Mouse (Mus musculus) cerebellum, postnatal 25 days (tissue): Measurements from ENCODE around the gene Olfr419.

ENCODE experiments used
- DNase-seq, 2 experiments: peaks; one replicate each; pipeline ENCODE4 v3.0.0; 2021; ENCODE audit warnings: mixed read lengths in 2 of 2

Olfr419 gene

GRCm38 (mm10) chr1:174251961-174252360 lies at the start of gene Olfr419:
Olfr419 (minus strand) TSS chr1:174252061.
- DNase-seq, result no peak

DNA sequence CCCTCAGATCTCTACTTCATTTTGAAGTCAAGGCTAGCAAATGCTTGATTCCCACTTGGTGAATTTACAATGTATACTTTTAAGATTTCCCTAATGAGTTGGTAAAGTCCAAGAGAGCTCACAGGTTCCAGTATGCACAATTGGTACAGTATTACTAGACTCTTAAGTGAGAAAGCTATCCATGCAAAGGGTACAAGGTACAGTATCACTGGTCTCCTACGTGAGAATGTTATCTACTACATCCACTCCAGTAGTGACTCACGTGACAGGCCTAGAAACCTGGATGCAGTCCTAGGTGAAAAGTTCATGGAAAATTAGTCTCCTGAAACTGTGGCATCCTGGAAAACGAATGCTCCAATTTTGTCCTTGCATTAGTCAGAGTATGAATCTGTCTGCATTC lies 18.8 kb upstream of the Olfr419 start:
- no peak for DNase-seq

GRCm38 (mm10) chr1:174269162-174269561 lies 17.3 kb upstream of the Olfr419 start:
- no peak for DNase-seq

- DNase-seq, result no peak
Observed at GRCm38 (mm10) chr1:174267816-174268215, 16.0 kb upstream of the Olfr419 start.

DNA sequence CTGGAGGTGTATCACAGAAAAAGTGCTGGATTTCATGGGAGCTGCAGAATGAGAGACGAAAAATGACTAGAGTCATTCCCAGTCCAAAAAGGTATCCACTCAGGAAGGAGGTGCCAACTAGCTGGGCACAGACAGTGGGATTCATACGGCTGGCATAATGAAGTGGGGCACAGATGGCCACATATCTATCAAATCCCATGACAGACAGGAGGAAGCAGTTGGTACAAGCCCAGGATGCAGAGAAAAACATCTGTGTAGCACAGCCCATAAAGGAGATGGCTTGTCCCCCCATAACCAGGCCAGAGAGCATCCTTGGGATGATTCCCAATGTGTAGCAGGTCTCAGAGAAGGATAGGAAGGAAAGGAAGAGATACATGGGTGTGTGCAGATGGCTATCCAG lies 1.5 kb downstream of the Olfr419 start:
- no peak for DNase-seq

- no peak for DNase-seq
Observed at GRCm38 (mm10) chr1:174247170-174247569, 4.7 kb downstream of the Olfr419 start.

- DNase-seq, result no peak
Observed at GRCm38 (mm10) chr1:174246080-174246479, 5.8 kb downstream of the Olfr419 start.

GRCm38 (mm10) chr1:174244621-174245020 lies 7.2 kb downstream of the Olfr419 start:
- no peak for DNase-seq

DNA sequence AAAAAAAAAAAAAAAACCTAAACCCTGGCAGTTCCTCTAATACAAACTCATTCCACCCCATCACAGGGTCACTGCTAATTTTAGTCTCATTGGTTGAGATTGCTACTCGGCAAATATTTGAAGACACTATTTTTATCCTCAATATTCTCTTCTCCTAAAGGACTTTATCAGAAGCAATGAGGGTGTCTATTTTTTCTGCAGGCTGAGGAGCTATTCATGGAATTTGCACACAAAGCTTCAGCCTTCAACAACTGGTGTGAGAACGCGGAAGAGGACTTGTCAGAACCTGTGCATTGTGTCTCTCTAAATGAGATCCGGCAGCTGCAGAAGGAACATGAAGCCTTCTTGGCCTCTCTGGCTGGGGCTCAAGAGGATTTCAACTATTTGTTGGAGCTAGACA lies 11.9 kb downstream of the Olfr419 start:
- DNase-seq, result no peak

- DNase-seq, result no peak
Observed at GRCm38 (mm10) chr1:174216528-174217204, 35.2 kb downstream of the Olfr419 start.

GRCm38 (mm10) chr1:174215270-174216038 lies 36.4 kb downstream of the Olfr419 start:
- no peak for DNase-seq

- DNase-seq, result no peak
Observed at GRCm38 (mm10) chr1:174212286-174212685, 39.6 kb downstream of the Olfr419 start.

GRCm38 (mm10) chr1:174204699-174205098 lies 47.2 kb downstream of the Olfr419 start:
- no peak for DNase-seq
